Mouse (Mus musculus): ENCODE results near the gene Gnl3l. TPM values are rescaled to one million over a fixed set of nuclear protein-coding genes. Genes with fewer than 3 reads are reported as not detected.
A peak's percentile ranks its signal among the peaks of the same experiment; 100 is the strongest.

Gene Gnl3l
- polyA plus RNA-seq, 1 experiment from 2014 or later = 26.8 TPM

GRCm38 (mm10) chrX:151045850-151046249 is 28.7 kb upstream of the Gnl3l start, which contains the start of gene Fgd1:
Gene Fgd1, plus strand, starts transcription at chrX:151046150.
- H3K27ac ChIP-seq = peak within 1 kb of the TSS; percentile 89
- WGBS = 92% methylated on average over 8 of the region's 8 CpGs
- H3K9ac ChIP-seq = peak within 1 kb of the TSS; percentile 61; the same call in 1 of the 2 replicates
- H3K4me3 ChIP-seq (replicated peaks) = peak within 1 kb of the TSS; percentile 60
- H3K4me2 ChIP-seq = peak within 1 kb of the TSS; percentile 55
- no peaks in the 10 kb centered on the region for H3K9me3 ChIP-seq
- ATAC-seq (ENCODE audit: insufficient read depth, low FRiP score, low read depth) = no peak
- no peaks in the 10 kb centered on the region for H3K27me3 ChIP-seq (replicated peaks)
- no peaks in the 10 kb centered on the region for H3K36me3 ChIP-seq
- H3K4me1 ChIP-seq = no peaks in the 10 kb centered on the region

GRCm38 (mm10) chrX:151041223-151041622 is 24.1 kb upstream of the Gnl3l start:
- H3K27me3 ChIP-seq (replicated peaks) = no peaks in the 10 kb centered on the region
- H3K4me3 ChIP-seq (replicated peaks) = no peak overlapping the region
- no peak overlapping the region for H3K4me2 ChIP-seq
- no peaks in the 10 kb centered on the region for H3K36me3 ChIP-seq
- no peak overlapping the region for H3K9ac ChIP-seq
- no peak for ATAC-seq (ENCODE audit: insufficient read depth, low FRiP score, low read depth)
- H3K27ac ChIP-seq = no peak overlapping the region
- no peaks in the 10 kb centered on the region for H3K9me3 ChIP-seq
- 63% methylated on average over 5 of the region's 5 CpGs for WGBS
- H3K4me1 ChIP-seq = no peaks in the 10 kb centered on the region

GRCm38 (mm10) chrX:151031400-151031799 is 14.3 kb upstream of the Gnl3l start:
- Histone ChIP-seq H3K9me3 (no peaks in the 10 kb centered on the region), H3K27ac (no peak overlapping the region), H3K4me2 (no peak overlapping the region), H3K36me3 (no peaks in the 10 kb centered on the region), H3K4me1 (no peaks in the 10 kb centered on the region), H3K27me3 (replicated peaks) (no peaks in the 10 kb centered on the region), H3K4me3 (replicated peaks) (no peak overlapping the region), H3K9ac (no peak overlapping the region)
- WGBS = 58% methylated on average over 3 of the region's 3 CpGs
- no peak for ATAC-seq (ENCODE audit: insufficient read depth, low FRiP score, low read depth)

- H3K4me2 ChIP-seq = no peak overlapping the region
Observed at GRCm38 (mm10) chrX:151018798-151019197, 1.7 kb upstream of the Gnl3l start.

GRCm38 (mm10) chrX:151017897-151018296 is 775 bp upstream of the Gnl3l start:
- no peak for ATAC-seq (ENCODE audit: insufficient read depth, low FRiP score, low read depth)
- WGBS = 13% methylated on average over 3 of the region's 3 CpGs
- Histone ChIP-seq H3K36me3 (no peaks in the 10 kb centered on the region), H3K4me1 (no peaks in the 10 kb centered on the region), H3K27me3 (replicated peaks) (no peaks in the 10 kb centered on the region), H3K27ac (peak overlapping the region; percentile 57), H3K4me2 (peak overlapping the region; percentile 49), H3K9ac (no peak overlapping the region), H3K4me3 (replicated peaks) (peak overlapping the region; percentile 49), H3K9me3 (no peaks in the 10 kb centered on the region)

More at GRCm38 (mm10) chrX:151018798-151019197, 1.7 kb upstream of the Gnl3l start:
- no peak overlapping the region for H3K9ac ChIP-seq
- H3K27ac ChIP-seq = no peak overlapping the region
- 83% methylated on average over 3 of the region's 3 CpGs for WGBS
- no peak overlapping the region for H3K4me3 ChIP-seq (replicated peaks)
- ATAC-seq (ENCODE audit: insufficient read depth, low FRiP score, low read depth) = no peak
- no peaks in the 10 kb centered on the region for H3K4me1 ChIP-seq
- no peaks in the 10 kb centered on the region for H3K27me3 ChIP-seq (replicated peaks)
- H3K9me3 ChIP-seq = no peaks in the 10 kb centered on the region
- no peaks in the 10 kb centered on the region for H3K36me3 ChIP-seq

- Histone ChIP-seq H3K36me3 (no peaks in the 10 kb centered on the region), H3K9ac (no peak overlapping the region), H3K4me3 (replicated peaks) (no peak overlapping the region), H3K27me3 (replicated peaks) (no peaks in the 10 kb centered on the region), H3K4me2 (no peak overlapping the region), H3K27ac (no peak overlapping the region), H3K9me3 (no peaks in the 10 kb centered on the region), H3K4me1 (no peaks in the 10 kb centered on the region)
- ATAC-seq (ENCODE audit: insufficient read depth, low FRiP score, low read depth) = no peak
- WGBS = 84% methylated on average over 3 of the region's 3 CpGs
Observed at GRCm38 (mm10) chrX:150996775-150997174, 20.3 kb downstream of the Gnl3l start.

GRCm38 (mm10) chrX:150981621-150982020 is 35.5 kb downstream of the Gnl3l start:
- Histone ChIP-seq H3K4me2 (no peak overlapping the region), H3K9me3 (no peaks in the 10 kb centered on the region), H3K9ac (no peak overlapping the region), H3K4me1 (no peaks in the 10 kb centered on the region), H3K4me3 (replicated peaks) (no peak overlapping the region), H3K27me3 (replicated peaks) (no peaks in the 10 kb centered on the region), H3K36me3 (no peaks in the 10 kb centered on the region), H3K27ac (no peak overlapping the region)
- WGBS = 46% methylated on average over 1 of the region's 1 CpGs
- ATAC-seq (ENCODE audit: insufficient read depth, low FRiP score, low read depth) = no peak

GRCm38 (mm10) chrX:150975424-150975823 is 41.7 kb downstream of the Gnl3l start:
- no peak for ATAC-seq (ENCODE audit: insufficient read depth, low FRiP score, low read depth)
- H3K9me3 ChIP-seq = no peaks in the 10 kb centered on the region
- no peak overlapping the region for H3K4me2 ChIP-seq
- no peak overlapping the region for H3K4me3 ChIP-seq (replicated peaks)
- H3K4me1 ChIP-seq = no peaks in the 10 kb centered on the region
- H3K27ac ChIP-seq = no peak overlapping the region
- H3K9ac ChIP-seq = no peak overlapping the region
- H3K36me3 ChIP-seq = no peaks in the 10 kb centered on the region
- 92% methylated on average over 5 of the region's 5 CpGs for WGBS
- no peaks in the 10 kb centered on the region for H3K27me3 ChIP-seq (replicated peaks)

- no peaks in the 10 kb centered on the region for H3K27me3 ChIP-seq (replicated peaks)
- no peak for ATAC-seq (ENCODE audit: insufficient read depth, low FRiP score, low read depth)
- H3K36me3 ChIP-seq = no peaks in the 10 kb centered on the region
- WGBS = 25% methylated on average over 2 of the region's 2 CpGs
- no peaks in the 10 kb centered on the region for H3K4me1 ChIP-seq
- H3K4me3 ChIP-seq (replicated peaks) = no peak overlapping the region
- H3K9me3 ChIP-seq = no peaks in the 10 kb centered on the region
- H3K4me2 ChIP-seq = no peak overlapping the region
- no peak overlapping the region for H3K27ac ChIP-seq
- no peak overlapping the region for H3K9ac ChIP-seq
Observed at GRCm38 (mm10) chrX:150963027-150963426, 54.1 kb downstream of the Gnl3l start.

GRCm38 (mm10) chrX:150960702-150961101 is 56.4 kb downstream of the Gnl3l start:
- Histone ChIP-seq H3K27ac (no peak overlapping the region), H3K4me2 (no peak overlapping the region), H3K27me3 (replicated peaks) (no peaks in the 10 kb centered on the region), H3K4me3 (replicated peaks) (no peak overlapping the region), H3K4me1 (no peaks in the 10 kb centered on the region), H3K36me3 (no peaks in the 10 kb centered on the region), H3K9me3 (no peaks in the 10 kb centered on the region), H3K9ac (no peak overlapping the region)
- 56% methylated on average over 5 of the region's 5 CpGs for WGBS
- ATAC-seq (ENCODE audit: insufficient read depth, low FRiP score, low read depth) = no peak

GRCm38 (mm10) chrX:150956522-150957300 is 60.4 kb downstream of the Gnl3l start:
- Histone ChIP-seq H3K4me1 (no peaks in the 10 kb centered on the region), H3K27ac (peak overlapping the region; percentile 67), H3K4me3 (replicated peaks) (peak overlapping the region; percentile 19; the same call in 1 of the 2 replicates), H3K9ac (no peak overlapping the region), H3K27me3 (replicated peaks) (no peaks in the 10 kb centered on the region), H3K4me2 (peak overlapping the region; percentile 38), H3K9me3 (no peaks in the 10 kb centered on the region), H3K36me3 (no peaks in the 10 kb centered on the region)
- 25% methylated on average over 25 of the region's 25 CpGs for WGBS
- peak; percentile 92 for ATAC-seq (ENCODE audit: insufficient read depth, low FRiP score, low read depth)

GRCm38 (mm10) chrX:150956016-150956415 is 61.1 kb downstream of the Gnl3l start:
- Histone ChIP-seq H3K4me2 (peak overlapping the region; percentile 38), H3K4me3 (replicated peaks) (0 out of 2 replicates have a peak overlapping the region, but pooled peaks have one; percentile 19), H3K9me3 (no peaks in the 10 kb centered on the region), H3K27me3 (replicated peaks) (no peaks in the 10 kb centered on the region), H3K4me1 (no peaks in the 10 kb centered on the region), H3K27ac (peak overlapping the region; percentile 67; the same call in 1 of the 2 replicates), H3K9ac (no peak overlapping the region), H3K36me3 (no peaks in the 10 kb centered on the region)
- ATAC-seq (ENCODE audit: insufficient read depth, low FRiP score, low read depth) = no peak
- 50% methylated on average over 1 of the region's 1 CpGs for WGBS

Measured in stomach, embryonic 15.5 days (tissue).